Mouse (Mus musculus): Measurements from ENCODE around the gene Lhfpl4. TPM values are rescaled to one million over a fixed set of nuclear protein-coding genes. Genes with fewer than 3 reads are reported as not detected.

Lhfpl4 gene
- 1.1 and 1.2 TPM in 2 replicates for polyA plus RNA-seq (2014; fragmentation: Nextera tagmentation; extraction: Ambion mirVana)

- Histone ChIP-seq H3K36me3 (ENCODE audit: control insufficient read depth, insufficient read depth, low read length) (no peaks in the 10 kb centered on the region), H3K9ac (ENCODE audit: low read length) (peak within 1 kb of the TSS; percentile 25; the same call in 1 of the 2 replicates), H3K4me3 (ENCODE audit: low read depth, low read length) (peak within 1 kb of the TSS; percentile 36), H3K9me3 (ENCODE audit: control insufficient read depth, low read length) (no peaks in the 10 kb centered on the region), H3K27me3 (replicated peaks; ENCODE audit: control insufficient read depth, insufficient read depth, low read length) (peaks cover 40% of the 10 kb centered on the region), H3K4me1 (replicated peaks; ENCODE audit: control insufficient read depth, insufficient read depth, low read length) (peaks cover 2% of the 10 kb centered on the region; the same call in 1 of the 2 replicates), H3K27ac (ENCODE audit: low read depth) (no peak within 1 kb of the TSS), H3K4me2 (ENCODE audit: low read length) (peak within 1 kb of the TSS; percentile 68)
- DNase-seq (ENCODE audit: low spot score) (no peak), ATAC-seq (replicated peaks; ENCODE audit: low FRiP score, low TSS enrichment, low read depth) (no peak)
- WGBS: under 1% methylated on average over 61 of the region's 66 CpGs
Observed at GRCm38 (mm10) chr6:113194841-113195595, at the start of gene Lhfpl4. Lhfpl4 (minus strand) TSS chr6:113195384.

DNA sequence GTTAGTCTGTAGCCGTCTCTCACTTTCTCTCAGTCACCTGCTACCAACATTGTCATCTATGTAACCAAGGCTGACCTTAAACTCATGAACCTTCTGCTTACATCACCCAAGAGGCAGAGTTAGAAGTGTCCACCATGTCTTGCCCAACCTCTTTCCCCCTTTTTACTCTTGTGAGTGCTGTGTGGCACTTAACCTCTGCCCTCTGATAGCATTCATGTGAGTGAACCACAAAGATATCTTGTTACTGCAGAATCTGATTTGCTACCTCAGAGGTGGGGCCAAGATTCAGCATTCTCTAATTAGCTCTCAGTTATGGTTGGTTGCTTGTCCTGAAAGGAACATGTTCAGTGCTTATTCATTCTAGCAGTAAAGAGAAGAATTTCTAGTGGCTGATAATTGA lies 47.6 kb upstream of the Lhfpl4 start:
- Histone ChIP-seq H3K4me3 (ENCODE audit: low read depth, low read length) (no peak overlapping the region), H3K27me3 (replicated peaks; ENCODE audit: control insufficient read depth, insufficient read depth, low read length) (no peaks in the 10 kb centered on the region), H3K4me1 (replicated peaks; ENCODE audit: control insufficient read depth, insufficient read depth, low read length) (peaks cover 8% of the 10 kb centered on the region), H3K36me3 (ENCODE audit: control insufficient read depth, insufficient read depth, low read length) (peaks cover 35% of the 10 kb centered on the region), H3K9ac (ENCODE audit: low read length) (no peak overlapping the region), H3K4me2 (ENCODE audit: low read length) (no peak overlapping the region), H3K9me3 (ENCODE audit: control insufficient read depth, low read length) (no peaks in the 10 kb centered on the region), H3K27ac (ENCODE audit: low read depth) (no peak overlapping the region)
- ATAC-seq (replicated peaks; ENCODE audit: low FRiP score, low TSS enrichment, low read depth) (no peak), DNase-seq (ENCODE audit: low spot score) (no peak)
- 93% methylated on average over 1 of the region's 1 CpGs for WGBS

- Histone ChIP-seq H3K9me3 (ENCODE audit: control insufficient read depth, low read length) (no peaks in the 10 kb centered on the region), H3K27ac (ENCODE audit: low read depth) (no peak overlapping the region), H3K4me2 (ENCODE audit: low read length) (peak overlapping the region; percentile 91), H3K4me1 (replicated peaks; ENCODE audit: control insufficient read depth, insufficient read depth, low read length) (peaks cover 8% of the 10 kb centered on the region), H3K9ac (ENCODE audit: low read length) (peak overlapping the region; percentile 71), H3K4me3 (ENCODE audit: low read depth, low read length) (peak overlapping the region; percentile 93), H3K36me3 (ENCODE audit: control insufficient read depth, insufficient read depth, low read length) (peaks cover 26% of the 10 kb centered on the region), H3K27me3 (replicated peaks; ENCODE audit: control insufficient read depth, insufficient read depth, low read length) (no peaks in the 10 kb centered on the region)
- ATAC-seq (replicated peaks; ENCODE audit: low FRiP score, low TSS enrichment, low read depth) (no peak), DNase-seq (ENCODE audit: low spot score) (no peak)
- 27% methylated on average over 6 of the region's 6 CpGs for WGBS
Observed at GRCm38 (mm10) chr6:113238442-113238841, 43.3 kb upstream of the Lhfpl4 start.

GRCm38 (mm10) chr6:113237542-113238270 lies 42.5 kb upstream of the Lhfpl4 start, which contains the start of gene Mtmr14:
Mtmr14 (plus strand) TSS chr6:113237843.
- H3K27me3 ChIP-seq (replicated peaks; ENCODE audit: control insufficient read depth, insufficient read depth, low read length): no peaks in the 10 kb centered on the region
- H3K27ac ChIP-seq (ENCODE audit: low read depth): no peak within 1 kb of the TSS
- H3K4me1 ChIP-seq (replicated peaks; ENCODE audit: control insufficient read depth, insufficient read depth, low read length): peaks cover 8% of the 10 kb centered on the region
- peak within 1 kb of the TSS; percentile 93 for H3K4me3 ChIP-seq (ENCODE audit: low read depth, low read length)
- ATAC-seq (replicated peaks; ENCODE audit: low FRiP score, low TSS enrichment, low read depth): peak; percentile 99
- H3K9ac ChIP-seq (ENCODE audit: low read length): peak within 1 kb of the TSS; percentile 71
- no peaks in the 10 kb centered on the region for H3K9me3 ChIP-seq (ENCODE audit: control insufficient read depth, low read length)
- H3K4me2 ChIP-seq (ENCODE audit: low read length): peak within 1 kb of the TSS; percentile 91
- WGBS: under 1% methylated on average over 54 of the region's 55 CpGs
- DNase-seq (ENCODE audit: low spot score): peak; percentile 99
- peaks cover 19% of the 10 kb centered on the region for H3K36me3 ChIP-seq (ENCODE audit: control insufficient read depth, insufficient read depth, low read length)

- 59% methylated on average over 5 of the region's 5 CpGs for WGBS
- Histone ChIP-seq H3K4me2 (ENCODE audit: low read length) (no peak overlapping the region), H3K27ac (ENCODE audit: low read depth) (no peak overlapping the region), H3K4me1 (replicated peaks; ENCODE audit: control insufficient read depth, insufficient read depth, low read length) (peaks cover 8% of the 10 kb centered on the region), H3K27me3 (replicated peaks; ENCODE audit: control insufficient read depth, insufficient read depth, low read length) (no peaks in the 10 kb centered on the region), H3K9ac (ENCODE audit: low read length) (no peak overlapping the region), H3K9me3 (ENCODE audit: control insufficient read depth, low read length) (no peaks in the 10 kb centered on the region), H3K4me3 (ENCODE audit: low read depth, low read length) (no peak overlapping the region), H3K36me3 (ENCODE audit: control insufficient read depth, insufficient read depth, low read length) (peaks cover 4% of the 10 kb centered on the region; the same call in 1 of the 2 replicates)
- no peak for DNase-seq (ENCODE audit: low spot score)
- ATAC-seq (replicated peaks; ENCODE audit: low FRiP score, low TSS enrichment, low read depth): no peak
Observed at GRCm38 (mm10) chr6:113235141-113235540, 40.0 kb upstream of the Lhfpl4 start.

- H3K36me3 ChIP-seq (ENCODE audit: control insufficient read depth, insufficient read depth, low read length): no peaks in the 10 kb centered on the region
- H3K4me2 ChIP-seq (ENCODE audit: low read length): no peak overlapping the region
- H3K27me3 ChIP-seq (replicated peaks; ENCODE audit: control insufficient read depth, insufficient read depth, low read length): no peaks in the 10 kb centered on the region
- no peak for ATAC-seq (replicated peaks; ENCODE audit: low FRiP score, low TSS enrichment, low read depth)
- H3K9ac ChIP-seq (ENCODE audit: low read length): no peak overlapping the region
- no peak overlapping the region for H3K27ac ChIP-seq (ENCODE audit: low read depth)
- H3K4me3 ChIP-seq (ENCODE audit: low read depth, low read length): no peak overlapping the region
- no peaks in the 10 kb centered on the region for H3K4me1 ChIP-seq (replicated peaks; ENCODE audit: control insufficient read depth, insufficient read depth, low read length)
- H3K9me3 ChIP-seq (ENCODE audit: control insufficient read depth, low read length): no peaks in the 10 kb centered on the region
- no peak for DNase-seq (ENCODE audit: low spot score)
Observed at GRCm38 (mm10) chr6:113226705-113227104, 31.5 kb upstream of the Lhfpl4 start.

DNA sequence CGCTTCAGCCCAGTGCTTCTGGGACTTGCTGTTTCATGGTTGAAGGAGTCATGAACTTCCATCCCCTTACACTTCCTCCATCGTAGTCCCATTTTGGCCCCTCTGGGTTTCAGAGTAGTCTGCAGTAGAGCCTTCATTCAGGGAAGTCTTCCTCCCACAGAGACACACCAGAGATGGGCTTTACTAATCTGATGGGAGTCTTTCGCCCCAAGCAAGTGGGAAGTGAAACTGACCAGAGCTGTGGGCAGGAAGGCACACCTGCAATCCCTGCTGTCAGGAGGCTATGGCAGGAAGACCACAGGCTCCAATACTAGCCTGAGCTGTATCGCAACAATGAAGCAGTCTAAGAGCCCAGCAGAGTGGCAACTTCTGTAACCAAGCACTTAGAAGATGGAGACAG lies 30.6 kb upstream of the Lhfpl4 start:
- Histone ChIP-seq H3K9ac (ENCODE audit: low read length) (no peak overlapping the region), H3K27ac (ENCODE audit: low read depth) (no peak overlapping the region), H3K4me2 (ENCODE audit: low read length) (no peak overlapping the region), H3K4me3 (ENCODE audit: low read depth, low read length) (no peak overlapping the region), H3K9me3 (ENCODE audit: control insufficient read depth, low read length) (no peaks in the 10 kb centered on the region), H3K4me1 (replicated peaks; ENCODE audit: control insufficient read depth, insufficient read depth, low read length) (no peaks in the 10 kb centered on the region), H3K36me3 (ENCODE audit: control insufficient read depth, insufficient read depth, low read length) (no peaks in the 10 kb centered on the region), H3K27me3 (replicated peaks; ENCODE audit: control insufficient read depth, insufficient read depth, low read length) (no peaks in the 10 kb centered on the region)
- ATAC-seq (replicated peaks; ENCODE audit: low FRiP score, low TSS enrichment, low read depth) (no peak), DNase-seq (ENCODE audit: low spot score) (no peak)
- WGBS: 80% methylated on average over 4 of the region's 4 CpGs

DNA sequence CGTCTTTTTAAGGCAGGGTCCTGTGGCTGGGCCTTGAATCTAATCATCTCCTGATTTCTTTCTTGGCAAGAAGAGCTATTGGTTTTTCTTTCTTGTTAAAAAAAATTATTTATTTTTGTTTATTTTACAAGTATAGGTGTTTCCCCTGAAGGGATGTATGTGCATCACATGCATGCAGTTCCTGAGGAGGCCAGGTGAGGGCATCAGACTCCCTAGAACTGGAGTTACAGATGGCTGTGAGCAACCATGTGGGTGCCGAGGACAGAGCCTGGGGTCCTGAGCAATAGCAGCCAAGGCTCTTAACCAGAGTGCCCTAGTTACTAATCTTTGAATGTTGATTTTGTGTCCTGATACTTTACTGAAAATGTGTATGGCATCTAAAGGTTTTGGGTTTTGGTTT lies 21.1 kb upstream of the Lhfpl4 start:
- H3K27ac ChIP-seq (ENCODE audit: low read depth): no peak overlapping the region
- H3K9me3 ChIP-seq (ENCODE audit: control insufficient read depth, low read length): no peaks in the 10 kb centered on the region
- no peaks in the 10 kb centered on the region for H3K27me3 ChIP-seq (replicated peaks; ENCODE audit: control insufficient read depth, insufficient read depth, low read length)
- ATAC-seq (replicated peaks; ENCODE audit: low FRiP score, low TSS enrichment, low read depth): no peak
- H3K4me1 ChIP-seq (replicated peaks; ENCODE audit: control insufficient read depth, insufficient read depth, low read length): no peaks in the 10 kb centered on the region
- H3K36me3 ChIP-seq (ENCODE audit: control insufficient read depth, insufficient read depth, low read length): no peaks in the 10 kb centered on the region
- no peak overlapping the region for H3K9ac ChIP-seq (ENCODE audit: low read length)
- no peak for DNase-seq (ENCODE audit: low spot score)
- WGBS: 71% methylated on average over 2 of the region's 2 CpGs
- H3K4me2 ChIP-seq (ENCODE audit: low read length): no peak overlapping the region
- H3K4me3 ChIP-seq (ENCODE audit: low read depth, low read length): no peak overlapping the region

Measured in intestine, embryonic 14.5 days (tissue).